Comparison of ENCODE assay signal across 10 mouse cellular contexts in genomic region chr2:169998878-169999337, GRCm38 (mm10).
DNase-seq lines count a peak whose midpoint lies in the region; ATAC-seq and TF ChIP-seq lines count a peak whose summit lies in the region.
"Had no signal": no experiment of that assay in that cellular context is flagged by ENCODE, and none has a peak within 500 bp of the region (broad histone marks: within the 10 kb centered on the region; RNA-seq: fewer than 3 reads in every experiment).

No protein-coding gene starts in this region.

- peak overlapping the region; percentile 55; the same call in 1 of the 2 replicates for H3K27ac ChIP-seq in embryonic facial prominence, embryonic 15.5 days (replicated peaks)
- H3K27ac ChIP-seq in hindbrain, embryonic 14.5 days = peak overlapping the region; percentile 77
- H3K27ac ChIP-seq in midbrain, postnatal 0 days (ENCODE audit: low read depth, low read length) = peak overlapping the region; percentile 71

- H3K9ac ChIP-seq in embryonic facial prominence, embryonic 15.5 days = no peak overlapping the region
- peak overlapping the region; percentile 9; the same call in 1 of the 2 replicates for H3K9ac ChIP-seq in hindbrain, embryonic 14.5 days
- H3K9ac ChIP-seq in midbrain, postnatal 0 days (replicated peaks; ENCODE audit: low read length, poor library complexity, severe bottlenecking) = no peak overlapping the region

- no peaks in the 10 kb centered on the region for H3K36me3 ChIP-seq in embryonic facial prominence, embryonic 15.5 days
- no peaks in the 10 kb centered on the region for H3K36me3 ChIP-seq in hindbrain, embryonic 14.5 days (replicated peaks; ENCODE audit: control insufficient read depth, insufficient read depth)
- no peaks in the 10 kb centered on the region for H3K36me3 ChIP-seq in midbrain, postnatal 0 days (ENCODE audit: insufficient read depth, low read length)

- H3K4me3 ChIP-seq in embryonic facial prominence, embryonic 15.5 days (replicated peaks) = no peak overlapping the region
- no peak overlapping the region for H3K4me3 ChIP-seq in hindbrain, embryonic 14.5 days (replicated peaks; ENCODE audit: low read length)
- H3K4me3 ChIP-seq in midbrain, postnatal 0 days (ENCODE audit: low read depth, low read length) = no peak overlapping the region

- no peak for ATAC-seq in embryonic facial prominence, embryonic 15.5 days (ENCODE audit: insufficient number of reproducible peaks, low FRiP score, low TSS enrichment, low read depth)
- peak; percentile 60 for ATAC-seq in hindbrain, embryonic 14.5 days (ENCODE audit: low FRiP score)
- ATAC-seq in midbrain, postnatal 0 days (ENCODE audit: low FRiP score) = peak; percentile 59; the same call in 1 of the 2 replicates

- H3K4me2 ChIP-seq in embryonic facial prominence, embryonic 15.5 days (replicated peaks) = peak overlapping the region; percentile 30
- H3K4me2 ChIP-seq in hindbrain, embryonic 14.5 days (replicated peaks) = peak overlapping the region; percentile 24
- H3K4me2 ChIP-seq in midbrain, postnatal 0 days (ENCODE audit: low read depth, low read length, poor library complexity, severe bottlenecking) = no peak overlapping the region

- no peaks in the 10 kb centered on the region for H3K27me3 ChIP-seq in embryonic facial prominence, embryonic 15.5 days
- no peaks in the 10 kb centered on the region for H3K27me3 ChIP-seq in hindbrain, embryonic 14.5 days (ENCODE audit: control insufficient read depth, insufficient read depth, low read length)
- H3K27me3 ChIP-seq in midbrain, postnatal 0 days (ENCODE audit: insufficient read depth, low read length) = no peaks in the 10 kb centered on the region

- WGBS in embryonic facial prominence, embryonic 15.5 days = 20% methylated on average over 11 of the region's 11 CpGs
- 17% methylated on average over 11 of the region's 11 CpGs for WGBS in hindbrain, embryonic 14.5 days
- 19% methylated on average over 11 of the region's 11 CpGs for WGBS in midbrain, postnatal 0 days

- peak; percentile 14 for DNase-seq in kidney, postnatal 14 days
- no peak for DNase-seq in kidney, adult 9 months
- DNase-seq in hindbrain, embryonic 14.5 days (ENCODE audit: low spot score) = peak; percentile 47
- DNase-seq in midbrain, postnatal 0 days (ENCODE audit: low spot score) = peak; percentile 56
- DNase-seq in ovary, adult 18-20 months (ENCODE audit: low spot score) = no peak
- DNase-seq in left cerebral cortex, postnatal 25 days (ENCODE audit: low spot score in 2 of 2) = no peak
- DNase-seq in cerebellum, adult 9-10 months = no peak
- DNase-seq: adrenal gland, postnatal 10 days; lung, adult 2 months had no signal

- no peaks in the 10 kb centered on the region for H3K9me3 ChIP-seq in embryonic facial prominence, embryonic 15.5 days (replicated peaks)
- H3K9me3 ChIP-seq in hindbrain, embryonic 14.5 days (ENCODE audit: control insufficient read depth, low read length) = no peaks in the 10 kb centered on the region
- no peaks in the 10 kb centered on the region for H3K9me3 ChIP-seq in midbrain, postnatal 0 days (ENCODE audit: low read length)

- peaks cover 43% of the 10 kb centered on the region for H3K4me1 ChIP-seq in embryonic facial prominence, embryonic 15.5 days
- H3K4me1 ChIP-seq in hindbrain, embryonic 14.5 days (replicated peaks; ENCODE audit: control insufficient read depth, insufficient read depth, low read length) = peaks cover 30% of the 10 kb centered on the region
- peaks cover 22% of the 10 kb centered on the region for H3K4me1 ChIP-seq in midbrain, postnatal 0 days (ENCODE audit: insufficient read depth, low read length)

- no peak for TF ChIP-seq CTCF in midbrain, postnatal 0 days (IDR thresholded peaks at IDR 0.05)

- intact Hi-C loops in left cerebral cortex, postnatal 25 days (cut with DNase I) = no loop called here

Comparison
In these comparisons a context has a peak if more than half of its experiments do, and no peak if none do; other contexts are left out.
1. DNase-seq: peak in kidney, postnatal 14 days (single experiment), hindbrain, embryonic 14.5 days (single experiment) and midbrain, postnatal 0 days (single experiment); none in kidney, adult 9 months (single experiment), ovary, adult 18-20 months (single experiment), left cerebral cortex, postnatal 25 days (0 of 2) and cerebellum, adult 9-10 months (single experiment).
2. Peak in every context shown above with its lines, with median percentiles within 50 percentile points of each other: H3K27ac ChIP-seq.